11 mouse cellular contexts compared by ENCODE assay signal in genomic region chr4:83976067-83976466, GRCm38 (mm10).
A peak's percentile ranks its signal among the peaks of the same experiment; 100 is the strongest.
DNase-seq lines count a peak whose midpoint lies in the region; ATAC-seq and TF ChIP-seq lines count a peak whose summit lies in the region.
"Had no signal": no experiment of that assay in that cellular context is flagged by ENCODE, and none has a peak within 500 bp of the region (broad histone marks: within the 10 kb centered on the region; RNA-seq: fewer than 3 reads in every experiment).

No protein-coding gene starts in this region.

- no peaks in the 10 kb centered on the region for H3K36me3 ChIP-seq in forebrain, embryonic 13.5 days (ENCODE audit: poor library complexity, severe bottlenecking)
- no peaks in the 10 kb centered on the region for H3K36me3 ChIP-seq in forebrain, embryonic 11.5 days (ENCODE audit: control insufficient read depth, insufficient read depth, low read length)
- no peaks in the 10 kb centered on the region for H3K36me3 ChIP-seq in lung, embryonic 14.5 days (ENCODE audit: insufficient read depth)
- no peaks in the 10 kb centered on the region for H3K36me3 ChIP-seq in intestine, embryonic 15.5 days
- H3K36me3 ChIP-seq: midbrain, embryonic 13.5 days had no signal

- 0 out of 2 replicates have a peak, but pooled peaks have one; percentile 41 for ATAC-seq in forebrain, embryonic 13.5 days
- no peak for ATAC-seq in forebrain, embryonic 11.5 days (replicated peaks; ENCODE audit: low FRiP score)
- ATAC-seq in lung, embryonic 14.5 days (ENCODE audit: insufficient read depth) = peak; percentile 78
- peak; percentile 72 for ATAC-seq in intestine, embryonic 15.5 days
- ATAC-seq: midbrain, embryonic 13.5 days had no signal

- no peaks in the 10 kb centered on the region for H3K9me3 ChIP-seq in forebrain, embryonic 13.5 days (replicated peaks)
- no peaks in the 10 kb centered on the region for H3K9me3 ChIP-seq in forebrain, embryonic 11.5 days (ENCODE audit: control insufficient read depth, low read length)
- H3K9me3 ChIP-seq in lung, embryonic 14.5 days (ENCODE audit: low read depth, low read length) = no peaks in the 10 kb centered on the region
- no peaks in the 10 kb centered on the region for H3K9me3 ChIP-seq in intestine, embryonic 15.5 days
- H3K9me3 ChIP-seq: midbrain, embryonic 13.5 days had no signal

- H3K9ac ChIP-seq in forebrain, embryonic 13.5 days = no peak overlapping the region
- H3K9ac ChIP-seq in forebrain, embryonic 11.5 days (ENCODE audit: low read length) = no peak overlapping the region
- H3K9ac ChIP-seq in lung, embryonic 14.5 days = no peak overlapping the region
- no peak overlapping the region for H3K9ac ChIP-seq in intestine, embryonic 15.5 days
- H3K9ac ChIP-seq: midbrain, embryonic 13.5 days had no signal

- no peak overlapping the region for H3K4me2 ChIP-seq in forebrain, embryonic 13.5 days
- H3K4me2 ChIP-seq in forebrain, embryonic 11.5 days (ENCODE audit: low read depth, low read length, severe bottlenecking) = no peak overlapping the region
- H3K4me2 ChIP-seq in lung, embryonic 14.5 days = peak overlapping the region; percentile 18; the same call in 1 of the 2 replicates
- H3K4me2 ChIP-seq in intestine, embryonic 15.5 days (replicated peaks) = no peak overlapping the region
- H3K4me2 ChIP-seq: liver, embryonic 11.5 days; midbrain, embryonic 13.5 days had no signal

- no peaks in the 10 kb centered on the region for H3K4me1 ChIP-seq in forebrain, embryonic 13.5 days
- no peaks in the 10 kb centered on the region; the same call in 1 of the 2 replicates for H3K4me1 ChIP-seq in forebrain, embryonic 11.5 days (replicated peaks; ENCODE audit: control insufficient read depth, insufficient read depth, low read length)
- 0 out of 2 replicates have a peak, but pooled peaks cover 9% of the 10 kb centered on the region for H3K4me1 ChIP-seq in lung, embryonic 14.5 days (ENCODE audit: insufficient read depth)
- H3K4me1 ChIP-seq in intestine, embryonic 15.5 days (replicated peaks) = peaks cover 9% of the 10 kb centered on the region
- H3K4me1 ChIP-seq: midbrain, embryonic 13.5 days had no signal

- H3K27ac ChIP-seq in forebrain, embryonic 13.5 days = no peak overlapping the region
- no peak overlapping the region for H3K27ac ChIP-seq in forebrain, embryonic 11.5 days (ENCODE audit: low read depth, low read length)
- H3K27ac ChIP-seq in lung, embryonic 14.5 days (ENCODE audit: low read depth) = peak overlapping the region; percentile 33; the same call in 1 of the 2 replicates
- H3K27ac ChIP-seq in intestine, embryonic 15.5 days = no peak overlapping the region
- H3K27ac ChIP-seq: layer of hippocampus, adult 2 months; midbrain, embryonic 13.5 days had no signal

- WGBS in forebrain, embryonic 13.5 days = 60% methylated on average over 12 of the region's 12 CpGs
- 77% methylated on average over 12 of the region's 12 CpGs for WGBS in forebrain, embryonic 11.5 days
- 24% methylated on average over 12 of the region's 12 CpGs for WGBS in lung, embryonic 14.5 days
- 28% methylated on average over 12 of the region's 12 CpGs for WGBS in intestine, embryonic 15.5 days

- no peaks in the 10 kb centered on the region for H3K27me3 ChIP-seq in forebrain, embryonic 13.5 days
- H3K27me3 ChIP-seq in forebrain, embryonic 11.5 days (ENCODE audit: control insufficient read depth, insufficient read depth, low read length) = no peaks in the 10 kb centered on the region
- no peaks in the 10 kb centered on the region for H3K27me3 ChIP-seq in lung, embryonic 14.5 days (ENCODE audit: insufficient read depth, low read length)
- no peaks in the 10 kb centered on the region for H3K27me3 ChIP-seq in intestine, embryonic 15.5 days (replicated peaks)

- no peak for DNase-seq in forebrain, embryonic 11.5 days (ENCODE audit: low spot score)
- peak; percentile 77 for DNase-seq in lung, embryonic 14.5 days
- no peak for DNase-seq in lung, postnatal 25 days (ENCODE audit: low spot score)
- peak; percentile 16 for DNase-seq in retina, embryonic 14.5 days (ENCODE audit: low spot score)
- DNase-seq in layer of hippocampus, adult 11-12 months (ENCODE audit: low spot score) = no peak
- DNase-seq in adrenal gland, postnatal 4 days (ENCODE audit: low spot score in 2 of 2) = no peak

- no peak overlapping the region for H3K4me3 ChIP-seq in forebrain, embryonic 13.5 days
- no peak overlapping the region for H3K4me3 ChIP-seq in forebrain, embryonic 11.5 days (ENCODE audit: low read depth, low read length)
- H3K4me3 ChIP-seq in lung, embryonic 14.5 days (ENCODE audit: low read depth, low read length) = no peak overlapping the region
- no peak overlapping the region for H3K4me3 ChIP-seq in intestine, embryonic 15.5 days (replicated peaks)
- H3K4me3 ChIP-seq: layer of hippocampus, adult 2 months; midbrain, embryonic 13.5 days had no signal

- no peak for TF ChIP-seq CTCF in lung, embryonic 14.5 days (IDR thresholded peaks at IDR 0.05; ENCODE audit: low read depth)

Comparison
In these comparisons a context has a peak if more than half of its experiments do, and no peak if none do; other contexts are left out.
1. DNase-seq: peak in lung, embryonic 14.5 days (single experiment) and retina, embryonic 14.5 days (single experiment); none in forebrain, embryonic 11.5 days (single experiment), lung, postnatal 25 days (single experiment), layer of hippocampus, adult 11-12 months (single experiment) and adrenal gland, postnatal 4 days (0 of 2).